Mouse (Mus musculus): ENCODE results near the gene Pigt.

DNA sequence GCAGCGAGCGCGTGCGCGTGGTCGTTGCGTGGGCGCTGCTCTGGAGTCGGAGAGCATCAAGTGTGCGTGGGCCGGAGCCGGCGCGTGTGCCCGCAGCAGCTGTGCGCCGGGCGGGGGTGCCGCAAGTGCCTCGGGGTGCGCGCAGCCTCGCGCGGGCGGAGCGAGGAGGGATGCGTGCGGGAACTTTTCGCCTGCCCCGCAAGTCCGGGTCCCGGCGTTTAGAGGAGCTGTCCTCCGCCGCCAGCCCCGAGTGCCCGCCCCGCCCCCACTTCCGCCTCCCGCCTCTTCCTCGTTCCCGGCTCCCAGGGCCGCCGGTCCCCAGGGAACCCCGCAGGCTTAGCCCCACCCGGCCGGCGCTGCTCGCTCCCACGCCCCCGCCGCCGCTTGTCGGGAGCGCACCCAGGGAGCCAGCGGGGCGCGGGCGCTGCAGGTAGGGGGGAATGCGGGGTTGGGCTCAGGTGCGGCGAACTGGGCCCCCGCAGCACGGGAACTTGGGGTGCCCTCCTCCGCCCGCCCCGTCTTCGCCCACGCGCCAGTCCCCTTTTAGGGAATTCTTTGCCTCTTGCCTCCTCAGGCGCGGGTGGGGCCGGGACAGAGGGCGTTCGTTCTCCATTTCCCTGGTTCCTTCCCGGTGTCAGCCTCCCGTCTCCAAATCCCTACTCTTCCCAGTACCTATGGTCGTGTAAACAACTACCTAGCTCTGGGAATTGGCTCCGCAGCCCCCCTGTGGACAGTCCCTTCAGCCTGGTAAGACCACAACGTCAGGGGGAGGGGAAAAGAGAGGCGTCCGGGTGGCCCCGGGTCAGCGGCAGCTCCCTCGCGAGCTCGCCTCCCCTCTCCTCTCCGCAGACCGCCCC, 10.8 kb upstream of the Pigt start:
- no peak; the same call in 1 of the 2 replicates for TF ChIP-seq CTCF (IDR thresholded peaks at IDR 0.05; ENCODE audit: low read depth)
- no peak for TF ChIP-seq EP300 (optimal IDR thresholded peaks at IDR 0.05)

Data from stomach, postnatal 0 days (tissue).